Comparison of ENCODE assay signal across 8 mouse cellular contexts in the genomic region with DNA sequence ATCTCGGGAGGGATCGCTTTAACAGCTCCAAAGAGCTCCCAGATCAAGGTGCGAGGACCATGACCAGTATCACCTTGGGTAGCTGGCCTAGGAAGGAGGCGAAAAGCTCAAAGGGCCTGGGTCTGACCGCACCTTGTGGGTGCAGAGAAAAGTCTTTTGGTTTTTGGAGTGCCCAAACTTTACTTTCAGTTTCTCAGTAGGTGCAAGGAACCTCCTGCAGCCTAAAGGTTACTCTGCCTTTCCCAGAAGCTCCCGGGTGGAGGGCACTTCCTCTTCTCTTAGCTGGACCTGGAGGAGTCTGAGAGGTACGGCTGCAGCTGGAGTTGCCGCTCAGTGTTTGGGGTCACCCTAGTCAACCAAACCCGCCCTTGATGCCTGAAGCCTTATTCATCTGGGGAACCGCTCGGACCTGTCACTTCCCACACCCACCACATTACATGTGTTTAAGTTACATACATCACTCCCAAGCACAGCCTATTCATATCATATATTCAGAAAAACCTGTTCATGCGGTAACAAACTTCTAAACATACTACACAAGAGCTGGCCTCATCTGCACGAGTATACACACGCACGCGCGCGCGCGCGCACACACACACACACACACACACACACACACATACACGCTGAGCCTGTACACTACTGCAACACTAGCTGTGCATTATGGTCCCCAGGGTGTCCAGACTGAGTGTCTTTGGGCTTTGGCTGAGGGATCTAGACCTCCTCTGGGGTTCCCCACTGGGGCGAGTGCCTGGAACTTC. TPM values are rescaled to one million over a fixed set of nuclear protein-coding genes. Genes with fewer than 3 reads are reported as not detected.
DNase-seq lines count a peak whose midpoint lies in the region; ATAC-seq and TF ChIP-seq lines count a peak whose summit lies in the region.

No protein-coding gene starts in this region.

- peaks cover 93% of the 10 kb centered on the region for H3K27me3 ChIP-seq in limb, embryonic 14.5 days (ENCODE audit: control insufficient read depth, insufficient read depth, low read length)
- peaks cover 100% of the 10 kb centered on the region for H3K27me3 ChIP-seq in neural tube, embryonic 13.5 days

- 0 out of 2 replicates have a peak overlapping the region, but pooled peaks have one; percentile 25 for H3K9ac ChIP-seq in limb, embryonic 14.5 days (ENCODE audit: low read depth, low read length, severe bottlenecking)
- H3K9ac ChIP-seq in neural tube, embryonic 13.5 days = no peak overlapping the region

- no peak for TF ChIP-seq POLR2A in limb, embryonic 14.5 days (IDR thresholded peaks at IDR 0.05; ENCODE audit: borderline replicate concordance, extremely low read depth, insufficient read depth, insufficient read length)

- H3K9me3 ChIP-seq in limb, embryonic 14.5 days (ENCODE audit: control insufficient read depth, low read length) = no peaks in the 10 kb centered on the region
- H3K9me3 ChIP-seq in neural tube, embryonic 13.5 days = no peaks in the 10 kb centered on the region

- intact Hi-C loops in heart, postnatal 36 days (cut with DNase I) = loop anchor here (2.0 to 10.0 kb wide), 2 partner anchors 51 to 649 kb away; partner anchors contain the start of genes Nr2e1 and Ostm1

- H3K4me1 ChIP-seq in limb, embryonic 14.5 days (ENCODE audit: control insufficient read depth, insufficient read depth, low read length) = peaks cover 12% of the 10 kb centered on the region; the same call in 1 of the 2 replicates
- peaks cover 35% of the 10 kb centered on the region for H3K4me1 ChIP-seq in neural tube, embryonic 13.5 days (replicated peaks)

- no peak overlapping the region for H3K27ac ChIP-seq in limb, embryonic 14.5 days (replicated peaks; ENCODE audit: low read depth, low read length)
- H3K27ac ChIP-seq in neural tube, embryonic 13.5 days (replicated peaks) = no peak overlapping the region

- H3K4me3 ChIP-seq in limb, embryonic 14.5 days (replicated peaks; ENCODE audit: low read length) = peak overlapping the region; percentile 31
- peak overlapping the region; percentile 21 for H3K4me3 ChIP-seq in neural tube, embryonic 13.5 days

- no peaks in the 10 kb centered on the region for H3K36me3 ChIP-seq in limb, embryonic 14.5 days (ENCODE audit: control insufficient read depth, insufficient read depth, low read length)
- no peaks in the 10 kb centered on the region for H3K36me3 ChIP-seq in neural tube, embryonic 13.5 days

- WGBS in limb, embryonic 14.5 days = 8% methylated on average over 23 of the region's 23 CpGs
- WGBS in neural tube, embryonic 13.5 days = 3% methylated on average over 23 of the region's 23 CpGs

- peak; percentile 10 for DNase-seq in cerebellum, adult 9-10 months
- DNase-seq in cerebellum, adult 11-12 months = no peak
- peak; percentile 39 for DNase-seq in T-cell, adult 2 months (ENCODE audit: low spot score)
- DNase-seq in heart, postnatal 36 days = peak; percentile 14 to 18
- DNase-seq in limb, embryonic 14.5 days (ENCODE audit: low spot score) = no peak
- DNase-seq in layer of hippocampus, postnatal 10 days (ENCODE audit: low spot score in 2 of 2) = no peak
- no peak for DNase-seq in gastrocnemius, adult 8-10 months (ENCODE audit: low spot score in 2 of 2)

- H3K4me2 ChIP-seq in limb, embryonic 14.5 days (replicated peaks; ENCODE audit: low read depth, low read length, severe bottlenecking) = peak overlapping the region; percentile 39
- H3K4me2 ChIP-seq in neural tube, embryonic 13.5 days = peak overlapping the region; percentile 35

- no peak for ATAC-seq in limb, embryonic 14.5 days (ENCODE audit: low FRiP score, low read depth)
- ATAC-seq in neural tube, embryonic 13.5 days (ENCODE audit: low read depth) = no peak

RNA-seq across cellular contexts. Expression of gene Ostm1, which starts 49.9 kb away (rescaled TPM):
- total RNA-seq in heart, postnatal 36 days (2021) = 10 to 100 TPM; 16.4 to 18.2 TPM
- 6.9 and 7.9 TPM in 2 replicates for polyA plus RNA-seq in limb, embryonic 14.5 days (2012; rRNA removed)
- polyA plus RNA-seq in limb, embryonic 14.5 days (2014; fragmentation: Nextera tagmentation; extraction: Ambion mirVana) = 12.0 and 12.1 TPM in 2 replicates
- polyA plus RNA-seq in neural tube, embryonic 13.5 days (2015; fragmentation: Nextera tagmentation; extraction: Ambion mirVana) = 29.0 and 30.8 TPM in 2 replicates
- total RNA-seq in layer of hippocampus, postnatal 10 days (2021) = 10 to 100 TPM; 42.9 to 45.4 TPM
- 10 to 100 TPM; 18.6 to 21.5 (median 20.9) TPM for total RNA-seq in gastrocnemius, adult 8-10 months (2022)

RNA-seq across cellular contexts. Expression of gene Nr2e1, which starts 50.1 kb away (rescaled TPM):
- total RNA-seq in heart, postnatal 36 days (2021) = not detected
- 0.01 and 0.15 TPM in 2 replicates for polyA plus RNA-seq in limb, embryonic 14.5 days (2012; rRNA removed)
- not detected in 2 replicates for polyA plus RNA-seq in limb, embryonic 14.5 days (2014; fragmentation: Nextera tagmentation; extraction: Ambion mirVana)
- polyA plus RNA-seq in neural tube, embryonic 13.5 days (2015; fragmentation: Nextera tagmentation; extraction: Ambion mirVana) = 0.33 TPM in 1 of 2 replicates, not detected in the other
- 10 to 100 TPM; 13.1 to 14.1 TPM for total RNA-seq in layer of hippocampus, postnatal 10 days (2021)
- not detected for total RNA-seq in gastrocnemius, adult 8-10 months (2022)

Comparison
In these comparisons a context has a peak if more than half of its experiments do, and no peak if none do; other contexts are left out.
1. DNase-seq: peak in cerebellum, adult 9-10 months (single experiment), T-cell, adult 2 months (single experiment) and heart, postnatal 36 days (2 of 2); none in cerebellum, adult 11-12 months (single experiment), limb, embryonic 14.5 days (single experiment), layer of hippocampus, postnatal 10 days (0 of 2) and gastrocnemius, adult 8-10 months (0 of 2).
2. RNA of gene Nr2e1, which starts 50.1 kb away (total RNA-seq): 13.1 to 14.1 TPM in layer of hippocampus, postnatal 10 days; not detected in heart, postnatal 36 days and not detected in gastrocnemius, adult 8-10 months; every median in the first group is over 10 times any median in the second.